ENCODE assay signal across 19 mouse cellular contexts in genomic region chr8:96152056-96152455, GRCm38 (mm10).
DNase-seq lines count a peak whose midpoint lies in the region; ATAC-seq and TF ChIP-seq lines count a peak whose summit lies in the region.
"Had no signal": no experiment of that assay in that cellular context is flagged by ENCODE, and none has a peak within 500 bp of the region (broad histone marks: within the 10 kb centered on the region; RNA-seq: fewer than 3 reads in every experiment).

No protein-coding gene starts in this region.

- TF ChIP-seq POLR2A in cortical plate, adult 2 months (IDR thresholded peaks at IDR 0.05; ENCODE audit: extremely low read depth, insufficient read depth, low read length), result no peak

- H3K36me3 ChIP-seq in heart, embryonic 12.5 days, result no peaks in the 10 kb centered on the region
- H3K36me3 ChIP-seq: embryonic facial prominence, embryonic 15.5 days; forebrain, embryonic 12.5 days; hindbrain, embryonic 15.5 days; limb, embryonic 15.5 days; midbrain, embryonic 13.5 days had no signal

- no peaks in the 10 kb centered on the region for H3K9me3 ChIP-seq in heart, embryonic 12.5 days (replicated peaks)
- H3K9me3 ChIP-seq: embryonic facial prominence, embryonic 15.5 days; forebrain, embryonic 12.5 days; hindbrain, embryonic 15.5 days; limb, embryonic 15.5 days; midbrain, embryonic 13.5 days had no signal

- no peaks in the 10 kb centered on the region for H3K27me3 ChIP-seq in heart, embryonic 12.5 days (replicated peaks)
- H3K27me3 ChIP-seq: embryonic facial prominence, embryonic 15.5 days; forebrain, embryonic 12.5 days; hindbrain, embryonic 15.5 days; limb, embryonic 15.5 days; midbrain, embryonic 13.5 days had no signal

- no peak overlapping the region for H3K27ac ChIP-seq in heart, embryonic 12.5 days (ENCODE audit: poor library complexity, severe bottlenecking)
- H3K27ac ChIP-seq in cortical plate, adult 2 months (ENCODE audit: insufficient read depth, low read length), result no peak overlapping the region
- H3K27ac ChIP-seq in left cerebral cortex, adult 2 months, result peak overlapping the region; percentile 78
- H3K27ac ChIP-seq: embryonic facial prominence, embryonic 15.5 days; forebrain, embryonic 12.5 days; hindbrain, embryonic 15.5 days; limb, embryonic 15.5 days; macrophage; midbrain, embryonic 13.5 days had no signal

- intact Hi-C loops in left cerebral cortex, adult 2 months (cut with DNase I), result loop anchor here (2.0 to 5.0 kb wide), 4 partner anchors 105 to 1195 kb away; no protein-coding TSS in a partner anchor

- no peak for TF ChIP-seq CTCF in cortical plate, adult 2 months (IDR thresholded peaks at IDR 0.05; ENCODE audit: extremely low read depth, insufficient read depth, low read length)
- no peak for TF ChIP-seq CTCF in left cerebral cortex, adult 2 months (IDR thresholded peaks at IDR 0.05)

- ATAC-seq in heart, embryonic 12.5 days (ENCODE audit: insufficient number of reproducible peaks, low FRiP score), result no peak
- ATAC-seq: midbrain, embryonic 13.5 days had no signal

- peak overlapping the region; percentile 31 for H3K4me2 ChIP-seq in heart, embryonic 12.5 days
- H3K4me2 ChIP-seq: embryonic facial prominence, embryonic 15.5 days; forebrain, embryonic 12.5 days; hindbrain, embryonic 15.5 days; limb, embryonic 15.5 days; midbrain, embryonic 13.5 days had no signal

- H3K4me3 ChIP-seq in heart, embryonic 12.5 days, result no peak overlapping the region
- H3K4me3 ChIP-seq in cortical plate, adult 2 months (ENCODE audit: insufficient read depth, low read length), result peak overlapping the region; percentile 2; the same call in 1 of the 2 replicates
- peak overlapping the region; percentile 30 for H3K4me3 ChIP-seq in left cerebral cortex, adult 2 months
- H3K4me3 ChIP-seq: embryonic facial prominence, embryonic 15.5 days; forebrain, embryonic 12.5 days; hindbrain, embryonic 15.5 days; limb, embryonic 15.5 days; midbrain, embryonic 13.5 days had no signal

- peaks cover 9% of the 10 kb centered on the region for H3K4me1 ChIP-seq in heart, embryonic 12.5 days (replicated peaks)
- H3K4me1 ChIP-seq in cortical plate, adult 2 months (ENCODE audit: control insufficient read depth, insufficient read depth, low read length), result no peaks in the 10 kb centered on the region
- H3K4me1 ChIP-seq: embryonic facial prominence, embryonic 15.5 days; forebrain, embryonic 12.5 days; hindbrain, embryonic 15.5 days; limb, embryonic 15.5 days; midbrain, embryonic 13.5 days had no signal

- WGBS in heart, embryonic 12.5 days, result 57% methylated on average over 10 of the region's 10 CpGs

- DNase-seq in heart, adult 18-20 months, result no peak
- peak; percentile 18 to 54 for DNase-seq in left cerebral cortex, adult 2 months (ENCODE audit: extremely low spot score in 1 of 2, low spot score in 2 of 2)
- DNase-seq in right cerebral cortex, postnatal 14 days, result peak; percentile 26
- DNase-seq in natural killer cell, adult 2 months (ENCODE audit: low spot score in 2 of 2), result no peak
- no peak for DNase-seq in lung, postnatal 4 days
- no peak for DNase-seq in ovary, adult 18-20 months (ENCODE audit: low spot score)
- DNase-seq: cerebellum, postnatal 36 days; kidney, adult 11 months; kidney, postnatal 14 days; lung, adult 2 months; thymus, postnatal 4 days had no signal

- H3K9ac ChIP-seq in heart, embryonic 12.5 days, result no peak overlapping the region
- H3K9ac ChIP-seq: embryonic facial prominence, embryonic 15.5 days; forebrain, embryonic 12.5 days; hindbrain, embryonic 15.5 days; limb, embryonic 15.5 days; midbrain, embryonic 13.5 days had no signal

Comparison
In these comparisons a context has a peak if more than half of its experiments do, and no peak if none do; other contexts are left out.
1. DNase-seq: peak in left cerebral cortex, adult 2 months (2 of 2) and right cerebral cortex, postnatal 14 days (single experiment); none in heart, adult 18-20 months (0 of 2), natural killer cell, adult 2 months (0 of 2), lung, postnatal 4 days (0 of 2) and ovary, adult 18-20 months (single experiment).